Mouse (Mus musculus): ENCODE results near the gene Zdhhc15.
"Not testable (repeated sequence)": the region's sequence is repeated elsewhere in the genome, so short reads cannot be mapped to it uniquely, and the experiment has no call there.

Zdhhc15 gene

DNA sequence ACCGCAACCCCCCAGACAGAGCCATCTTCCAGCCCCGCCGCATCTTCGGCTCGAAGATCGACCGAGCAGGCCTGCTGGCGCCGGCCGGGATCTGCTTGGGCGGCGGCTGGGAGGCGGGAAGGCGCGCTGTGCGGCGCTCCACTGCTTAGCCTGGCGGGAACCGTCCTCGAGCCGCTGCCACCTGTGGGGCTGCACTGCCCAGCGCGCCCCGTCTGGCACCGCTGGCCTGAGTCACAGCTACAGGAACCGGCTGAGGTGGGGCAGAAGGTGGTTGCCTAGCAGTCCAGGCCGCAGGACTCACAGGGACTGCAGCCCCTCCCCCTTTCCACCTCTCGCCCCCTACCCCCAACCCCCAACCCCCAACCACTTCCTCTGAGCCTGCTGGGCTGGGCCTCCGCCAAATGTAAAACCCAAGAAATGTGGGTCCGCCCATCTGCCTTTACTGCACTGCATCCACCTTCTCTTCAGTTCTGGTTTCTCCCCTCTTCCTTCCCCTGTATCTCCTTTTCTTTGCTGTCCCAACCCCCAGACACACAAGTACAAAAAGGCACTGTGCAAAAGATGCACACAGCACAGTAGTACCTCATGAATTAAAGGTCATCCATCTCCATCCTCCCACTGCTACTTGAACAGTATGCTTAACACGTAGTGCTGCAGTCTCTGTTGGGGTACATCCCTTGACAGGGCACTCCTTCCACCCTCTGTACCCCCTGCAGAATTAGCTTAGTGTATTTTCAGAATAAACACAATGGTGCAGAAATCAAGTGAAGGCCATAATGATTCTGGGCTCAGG, at the start of gene Zdhhc15:
TSS of gene Zdhhc15 (minus strand) at position 308 of the 793 bp plus-strand sequence.
- in situ Hi-C loops (cut with MseI, MboI) = no loop called here

DNA sequence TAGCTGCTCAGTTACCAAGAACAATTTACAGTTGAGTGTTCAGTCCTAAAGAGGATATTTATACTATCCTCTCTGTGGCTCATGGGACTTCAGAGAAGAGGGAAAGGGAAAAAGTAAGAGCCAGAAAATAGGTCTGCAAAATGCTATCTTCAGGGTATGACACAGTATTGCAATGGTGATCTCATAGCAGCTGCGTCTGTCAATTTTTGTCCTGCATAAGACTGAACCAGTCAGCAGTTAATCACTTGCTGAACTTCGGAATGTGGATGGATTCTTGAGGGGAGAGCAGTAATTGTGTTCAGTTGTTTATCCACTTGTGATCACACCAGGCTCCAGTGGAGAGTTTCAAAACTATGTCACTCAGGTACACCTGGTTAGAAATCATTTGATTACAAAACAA, 37.1 kb upstream of the Zdhhc15 start:
- in situ Hi-C loops (cut with MseI, MboI) = no loop called here

DNA sequence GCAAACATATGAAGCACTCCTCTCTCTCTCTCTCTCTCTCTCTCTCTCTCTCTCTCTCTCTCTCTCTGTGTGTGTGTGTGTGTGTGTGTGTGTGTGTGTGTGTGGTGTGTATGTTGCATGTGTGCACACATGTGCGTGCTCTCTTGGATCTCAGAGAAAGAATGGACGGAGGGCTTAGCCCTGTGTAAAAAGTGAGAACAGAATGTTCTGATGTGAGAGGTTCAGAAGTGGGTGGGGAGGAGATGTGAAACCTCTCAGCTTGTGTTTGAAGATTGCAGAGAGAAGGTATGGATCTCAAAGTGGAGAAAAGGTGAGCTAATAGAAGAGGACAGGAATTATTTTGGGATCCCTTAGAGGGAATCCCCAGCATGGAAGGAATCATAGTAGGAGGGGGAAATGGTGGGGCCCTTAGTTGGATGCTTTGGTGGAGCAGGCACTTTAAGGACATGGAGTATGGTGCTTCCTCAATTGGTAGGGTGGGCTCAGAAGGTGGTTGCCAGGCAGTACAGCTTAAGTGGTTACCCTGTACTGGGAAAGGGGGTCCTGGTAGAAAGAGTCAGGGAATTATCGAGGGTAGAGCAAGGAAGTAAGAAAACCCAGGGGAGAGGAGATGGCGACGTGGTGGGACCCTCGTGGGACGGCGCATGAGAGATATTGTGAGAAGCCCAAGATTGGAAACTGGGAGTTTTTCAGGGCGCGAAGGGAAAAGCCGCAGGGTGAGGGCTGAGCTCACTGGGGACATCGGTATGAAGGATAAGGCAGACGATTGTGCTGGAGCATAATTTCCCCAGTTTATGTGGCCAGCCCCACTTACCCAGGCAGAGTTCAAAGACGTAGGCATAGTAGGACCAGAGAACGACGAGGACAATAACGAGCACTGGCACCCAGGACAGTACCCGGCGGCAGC, 761 bp downstream of the Zdhhc15 start:
- in situ Hi-C loops (cut with MseI, MboI) = no loop called here

DNA sequence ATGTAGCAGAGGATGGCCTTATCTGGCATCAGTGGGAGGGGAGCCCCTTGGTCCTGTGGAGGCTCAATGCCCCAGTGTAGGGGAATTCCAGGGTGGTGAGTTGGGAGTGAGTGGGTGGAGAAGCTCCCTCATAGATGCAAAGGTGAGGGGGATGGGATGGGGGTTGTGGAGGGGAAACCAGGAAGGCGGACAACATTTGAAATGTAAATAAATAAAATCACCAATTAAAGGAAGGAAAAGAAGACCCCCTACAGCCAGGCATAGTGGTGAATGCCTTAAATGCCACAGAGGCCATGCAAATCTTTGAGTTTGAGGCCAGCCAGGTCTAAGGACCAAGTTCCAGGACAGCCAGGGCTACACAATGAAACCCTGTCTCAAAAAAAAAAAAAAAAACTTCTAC, 13.9 kb downstream of the Zdhhc15 start:
- in situ Hi-C loops (cut with MseI, MboI) = no loop called here

DNA sequence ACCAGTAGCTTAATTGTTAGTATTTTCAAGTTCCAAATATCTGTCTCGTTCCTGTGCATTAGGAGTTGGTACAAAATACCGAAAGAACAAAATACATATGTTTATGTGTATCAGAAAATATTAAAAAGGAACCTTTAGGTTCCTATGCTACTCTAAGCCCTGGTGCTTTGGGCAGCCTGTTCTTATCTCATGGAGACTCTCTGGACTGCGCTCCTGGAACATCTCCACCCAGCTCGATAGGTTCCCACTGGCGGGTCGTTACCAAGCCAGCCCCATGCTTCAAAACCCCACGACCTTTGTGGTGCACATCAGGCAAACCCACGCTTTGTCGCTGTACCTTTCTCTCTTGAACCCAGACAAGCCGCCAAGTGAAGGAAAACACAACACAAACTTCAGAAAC, 58.3 kb downstream of the Zdhhc15 start:
- in situ Hi-C loops (cut with MseI, MboI) = no loop called here

DNA sequence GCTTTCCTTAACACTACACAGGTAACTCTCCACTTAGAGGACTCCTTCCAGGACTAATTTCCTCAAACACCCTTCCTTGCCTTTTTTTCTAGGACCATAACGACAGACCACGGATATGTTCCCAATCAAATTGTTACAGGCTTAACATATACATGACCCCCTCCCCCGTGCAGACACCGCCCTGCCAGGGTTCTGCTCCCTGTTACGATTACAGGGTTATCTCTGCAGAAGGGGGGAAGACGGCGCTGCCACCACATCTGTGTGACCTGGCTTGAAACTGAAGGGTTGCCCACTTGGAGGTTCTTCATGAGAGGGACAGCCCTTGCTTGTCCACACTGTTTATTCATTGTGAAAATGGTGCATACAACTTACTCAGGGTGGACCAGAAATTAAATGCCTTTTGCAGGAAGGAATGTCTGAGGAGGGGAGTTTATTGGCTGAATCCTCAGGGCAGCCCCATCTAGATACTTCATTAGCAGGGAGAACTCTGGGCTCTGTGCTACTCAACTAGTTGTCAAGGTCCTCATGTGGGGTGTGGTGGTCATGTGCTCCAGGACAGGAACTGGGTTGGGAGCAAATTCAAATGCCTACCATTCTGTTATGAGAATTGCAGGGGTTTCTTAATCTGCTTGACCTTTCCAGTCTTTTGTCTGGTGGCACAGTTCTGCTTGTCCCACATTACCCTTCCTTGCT, 67.0 kb downstream of the Zdhhc15 start:
- in situ Hi-C loops (cut with MseI, MboI) = not testable (repeated sequence)

DNA sequence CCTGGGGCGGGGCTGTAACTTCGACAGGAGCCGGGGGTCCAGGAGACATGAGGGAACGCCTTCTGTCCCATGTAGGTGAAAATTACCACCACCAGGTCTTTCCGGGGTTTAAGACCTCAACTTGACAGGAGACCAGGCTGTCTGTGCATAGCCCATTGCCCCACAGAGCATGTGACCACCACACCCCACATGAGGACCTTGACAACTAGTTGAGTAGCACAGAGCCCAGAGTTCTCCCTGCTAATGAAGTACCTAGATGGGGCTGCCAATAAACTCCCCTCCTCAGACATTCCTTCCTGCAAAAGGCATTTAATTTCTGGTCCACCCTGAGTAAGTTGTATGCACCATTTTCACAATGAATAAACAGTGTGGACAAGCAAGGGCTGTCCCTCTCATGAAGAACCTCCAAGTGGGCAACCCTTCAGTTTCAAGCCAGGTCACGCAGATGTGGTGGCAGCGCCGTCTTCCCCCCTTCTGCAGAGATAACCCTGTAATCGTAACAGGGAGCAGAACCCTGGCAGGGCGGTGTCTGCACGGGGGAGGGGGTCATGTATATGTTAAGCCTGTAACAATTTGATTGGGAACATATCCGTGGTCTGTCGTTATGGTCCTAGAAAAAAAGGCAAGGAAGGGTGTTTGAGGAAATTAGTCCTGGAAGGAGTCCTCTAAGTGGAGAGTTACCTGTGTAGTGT, 68.5 kb downstream of the Zdhhc15 start:
- in situ Hi-C loops (cut with MseI, MboI) = not testable (repeated sequence)

DNA sequence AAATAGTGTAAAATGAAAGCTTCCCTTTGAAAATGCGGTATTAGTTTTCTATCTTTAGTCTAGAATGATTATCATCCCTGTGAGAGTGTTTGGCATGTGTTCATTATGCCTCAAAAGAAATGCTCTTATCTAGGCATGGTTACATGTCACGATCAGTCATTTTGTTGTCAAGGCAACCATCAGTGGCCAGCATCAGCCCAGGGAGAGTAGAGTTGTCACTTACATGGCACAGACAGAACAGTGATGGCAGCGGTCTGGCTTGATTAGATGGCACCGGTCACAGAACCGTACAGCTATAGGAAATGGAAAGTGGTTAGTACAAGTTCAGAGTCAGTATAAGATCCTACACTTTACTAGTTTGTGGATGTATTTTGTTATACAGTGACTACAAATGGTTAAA, 96.9 kb downstream of the Zdhhc15 start:
- in situ Hi-C loops (cut with MseI, MboI) = no loop called here

DNA sequence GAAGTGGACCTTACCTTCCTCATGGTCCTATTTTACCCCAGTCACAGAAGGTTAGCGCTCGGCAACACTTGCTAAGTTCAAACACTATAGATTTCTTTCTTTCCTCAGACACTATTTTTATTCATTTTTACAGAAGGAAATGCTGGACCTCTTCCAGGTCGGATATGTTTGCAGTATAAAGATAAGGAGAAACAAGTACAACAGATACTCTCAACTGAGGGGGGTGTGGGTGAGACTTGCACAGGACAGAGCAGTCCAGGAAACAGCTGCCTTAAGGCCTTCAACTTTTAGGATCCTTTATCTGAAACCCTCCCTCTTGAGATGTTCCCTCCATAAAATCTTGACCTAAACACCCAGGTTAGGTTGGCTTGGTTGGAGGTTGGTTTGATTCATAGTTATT, 103.4 kb downstream of the Zdhhc15 start:
- in situ Hi-C loops (cut with MseI, MboI) = no loop called here

DNA sequence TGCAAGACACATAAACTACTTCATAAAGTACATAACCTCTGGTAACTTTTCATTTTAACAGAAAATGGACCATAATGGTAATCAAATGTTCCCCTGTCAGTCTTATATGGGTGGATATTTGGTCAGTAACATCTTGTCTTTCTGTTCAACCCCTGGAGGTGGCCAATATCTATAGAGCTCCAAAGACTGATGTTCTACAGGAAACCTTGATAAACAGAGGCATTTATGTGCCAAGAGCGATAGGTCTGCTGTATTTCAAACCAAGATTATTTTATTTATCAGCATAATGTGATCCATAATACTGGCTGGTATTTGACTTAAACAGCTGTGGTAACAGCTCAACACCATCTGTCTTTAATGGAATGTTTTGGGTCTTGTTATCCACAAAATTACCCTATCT, 125.6 kb downstream of the Zdhhc15 start:
- in situ Hi-C loops (cut with MseI, MboI) = no loop called here

DNA sequence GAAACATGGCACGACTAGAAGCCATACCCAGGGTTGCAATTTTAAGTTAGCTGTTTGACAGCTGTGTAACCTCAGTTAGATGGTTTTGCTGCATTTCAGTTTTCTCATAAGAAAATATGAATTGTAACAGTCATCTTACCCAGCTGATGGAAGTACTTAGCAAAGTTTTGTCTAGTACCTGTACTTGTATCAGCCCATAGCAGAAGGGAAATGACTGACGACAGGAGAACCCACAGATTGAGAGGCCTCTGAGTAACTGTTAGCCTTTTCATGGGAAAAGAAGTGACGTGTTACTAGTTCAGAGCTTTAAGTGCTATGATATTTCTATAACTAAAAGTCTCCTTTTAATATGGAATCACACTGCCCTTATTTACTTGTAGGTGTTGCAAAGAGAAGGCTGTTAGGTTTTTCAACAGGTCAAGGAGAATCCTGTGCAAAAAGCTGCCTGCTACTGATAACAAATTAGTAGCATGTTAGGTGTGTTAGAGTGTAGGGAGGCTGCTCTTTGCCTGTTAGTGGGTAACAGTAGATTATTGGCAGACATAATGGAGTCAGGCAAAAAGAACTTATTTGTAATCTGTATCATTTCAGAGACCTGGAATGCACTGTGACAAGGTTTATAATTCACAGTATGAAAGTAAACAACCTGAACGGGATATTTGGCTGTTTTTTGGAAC, 126.8 kb downstream of the Zdhhc15 start:
- in situ Hi-C loops (cut with MseI, MboI) = no loop called here

DNA sequence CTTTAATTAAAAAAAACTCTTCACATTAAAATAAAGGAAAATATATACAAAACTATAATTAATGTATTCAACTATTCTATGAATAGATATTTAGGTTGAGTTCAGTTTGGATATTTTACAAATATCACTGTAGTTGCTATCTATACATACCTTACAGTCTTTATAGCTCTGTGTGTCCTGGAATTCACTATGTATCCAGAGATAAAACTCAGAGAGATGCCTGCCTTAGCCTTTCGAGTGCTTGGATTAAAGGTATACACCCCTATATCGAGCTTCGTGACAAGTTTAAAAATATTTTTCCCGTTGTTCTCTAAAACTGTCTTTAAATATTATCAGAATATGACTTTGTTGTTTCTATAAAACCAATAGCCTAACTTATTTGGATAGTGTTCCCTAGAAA, 128.2 kb downstream of the Zdhhc15 start:
- in situ Hi-C loops (cut with MseI, MboI) = no loop called here

DNA sequence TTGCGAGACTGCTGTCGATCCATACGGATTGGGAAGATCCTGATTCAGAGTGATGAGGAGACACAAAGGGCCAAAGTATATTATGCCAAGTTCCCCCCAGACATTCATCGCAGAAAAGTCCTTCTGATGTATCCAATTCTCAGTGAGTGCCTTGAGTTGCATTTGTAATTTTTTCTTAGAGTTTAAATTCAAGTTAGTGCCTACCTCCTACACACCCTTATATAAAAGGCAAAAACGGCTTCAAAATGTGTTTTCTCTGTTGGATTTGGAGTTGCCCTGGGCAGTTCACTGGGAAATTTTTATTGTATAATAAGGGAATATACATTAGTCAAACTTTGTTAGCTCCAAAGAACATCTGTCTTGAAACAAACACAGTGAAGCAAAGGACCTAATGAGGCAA, 169.1 kb downstream of the Zdhhc15 start:
- in situ Hi-C loops (cut with MseI, MboI) = no loop called here

DNA sequence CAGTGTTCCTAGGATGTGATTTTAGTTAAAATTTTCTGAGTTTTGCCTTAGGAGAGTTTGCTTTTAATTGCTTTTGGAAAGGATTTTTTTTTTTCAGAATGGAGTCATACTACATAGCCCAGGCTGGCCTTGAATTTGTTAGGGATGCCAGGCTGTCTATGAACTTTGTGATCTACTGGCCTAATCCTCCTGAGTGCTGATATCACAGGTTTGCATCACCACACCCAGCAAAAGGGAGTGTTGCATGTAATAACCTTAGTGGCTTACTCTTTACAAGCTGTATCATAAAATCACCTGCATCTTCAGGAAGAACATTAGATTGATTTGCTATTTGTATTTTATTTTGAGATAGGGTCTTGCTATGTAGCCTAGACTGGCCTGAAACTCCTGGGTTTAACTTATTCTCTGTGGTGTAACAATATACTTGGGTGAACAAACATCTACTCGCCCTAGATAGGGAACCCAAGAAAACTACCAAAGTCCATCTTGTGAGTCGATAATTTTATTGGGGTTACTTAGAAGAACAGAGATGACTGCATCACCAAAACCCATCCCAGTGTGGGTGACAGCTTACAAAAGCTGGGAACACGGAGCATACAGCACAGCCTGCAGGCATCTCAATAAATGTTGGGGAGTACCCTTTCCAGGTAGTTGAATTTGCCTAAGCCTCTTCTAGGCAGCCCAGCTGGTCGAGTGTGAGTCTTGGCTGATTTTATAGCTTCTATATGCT, 181.1 kb downstream of the Zdhhc15 start:
- in situ Hi-C loops (cut with MseI, MboI) = no loop called here

DNA sequence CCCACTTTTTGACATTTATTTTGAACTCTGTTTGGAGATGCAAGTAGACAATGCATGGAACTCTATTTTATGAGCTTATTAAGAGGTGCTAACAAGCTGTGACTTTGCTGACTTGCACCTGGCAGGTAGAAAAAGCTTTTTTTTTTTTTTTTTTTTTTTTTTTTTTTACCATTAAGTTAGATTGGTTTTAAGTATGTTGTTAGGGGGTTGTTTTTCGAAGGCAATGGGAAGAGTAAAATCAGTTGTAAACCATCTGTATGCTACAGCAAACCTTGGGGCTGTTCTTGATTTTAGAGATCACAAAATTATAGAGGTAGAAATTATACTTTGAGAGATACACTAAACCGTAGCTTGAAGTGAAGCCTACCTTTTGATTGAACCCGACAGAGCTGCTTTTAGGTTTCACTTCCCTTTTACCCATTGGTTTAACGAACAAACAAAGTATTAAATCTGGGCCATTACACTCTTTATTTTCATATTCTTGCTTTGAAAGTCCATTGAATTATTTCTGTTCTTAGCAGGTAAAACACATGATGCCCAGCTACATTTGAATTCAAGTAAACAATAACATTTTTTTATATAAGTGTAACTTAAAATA, 181.9 kb downstream of the Zdhhc15 start:
- in situ Hi-C loops (cut with MseI, MboI) = no loop called here

DNA sequence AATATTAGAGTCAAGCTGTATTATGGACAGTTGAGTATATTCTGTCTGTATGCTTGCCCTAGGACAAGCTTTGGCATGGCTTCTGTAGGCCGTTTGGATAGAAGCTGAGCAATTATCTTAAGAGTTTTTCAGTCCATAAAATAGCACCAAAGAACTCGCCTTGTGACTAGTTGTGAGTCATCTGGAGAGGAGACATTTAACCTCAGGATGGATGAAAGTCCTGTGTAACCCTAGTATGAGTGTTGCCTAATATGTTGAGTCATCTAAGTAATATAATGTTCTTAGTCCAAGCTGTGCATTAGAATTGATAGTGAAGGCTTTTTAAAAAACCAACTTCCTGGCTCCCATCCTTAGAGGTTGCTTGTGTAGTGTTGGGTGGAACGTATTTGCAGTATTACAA, 182.8 kb downstream of the Zdhhc15 start:
- in situ Hi-C loops (cut with MseI, MboI) = no loop called here

All from mouse trophoblast stem cell (cell line).